Mouse (Mus musculus) MEL (cell line): ENCODE measurements around the gene Igf1r. TPM values are rescaled to one million over a fixed set of nuclear protein-coding genes. Genes with fewer than 3 reads are reported as not detected.

Experiments
- DNase-seq: peaks from one replicate; pipeline ENCODE4 v3.0.0; 2011; ENCODE audit warnings: low read depth, low spot score
- H3K27ac ChIP-seq: 2 replicates; pipeline ENCODE4 v1.5.1; 2012; ENCODE audit warnings: low read depth, mild to moderate bottlenecking, control low read depth, low read length, moderate library complexity; ENCODE audit not compliant: control insufficient read depth
- H3K27me3 ChIP-seq, 2 experiments: fragments of 150-350 bp in 1 of 2; sonication (generic) in 1 of 2; 2 replicates each; pipeline ENCODE4 v1.6.1; 2012; ENCODE audit warnings: low read length in 2 of 2, mild to moderate bottlenecking in 2 of 2, improper control_type of control experiment in 1 of 2, moderate library complexity in 1 of 2; ENCODE audit not compliant: insufficient read depth in 2 of 2, control insufficient read depth in 1 of 2
- H3K36me3 ChIP-seq, 2 experiments: 2 replicates each; pipeline ENCODE4 v1.6.1; 2012 to 2014; ENCODE audit warnings: low read length in 2 of 2, improper control_type of control experiment in 1 of 2, inconsistent platforms in 1 of 2, mild to moderate bottlenecking in 1 of 2; ENCODE audit not compliant: insufficient read depth in 2 of 2, control insufficient read depth in 1 of 2
- H3K4me1 ChIP-seq, 2 experiments: fragments of 150-350 bp in 1 of 2; sonication (generic) in 1 of 2; 2 replicates each; pipeline ENCODE4 v1.6.1; 2012; ENCODE audit warnings: low read length in 2 of 2, improper control_type of control experiment in 1 of 2, mild to moderate bottlenecking in 1 of 2; ENCODE audit not compliant: insufficient read depth in 2 of 2, control insufficient read depth in 1 of 2
- H3K4me3 ChIP-seq, 2 experiments: fragments of 150-350 bp in 1 of 2; sonication (generic) in 1 of 2; 2 replicates each; pipeline ENCODE4 v1.5.1; 2012; ENCODE audit warnings: low read depth in 2 of 2, low read length in 2 of 2, mild to moderate bottlenecking in 2 of 2, moderate library complexity in 2 of 2, control low read depth in 1 of 2, improper control_type of control experiment in 1 of 2; ENCODE audit not compliant: control insufficient read depth in 1 of 2, insufficient read depth in 1 of 2
- H3K79me2 ChIP-seq: 2 replicates; pipeline ENCODE4 v1.6.1; 2012; ENCODE audit warnings: mild to moderate bottlenecking, low read length, moderate library complexity; ENCODE audit not compliant: control insufficient read depth, poor library complexity, insufficient read depth
- H3K9ac ChIP-seq: 2 replicates; pipeline ENCODE4 v1.6.1; 2012; ENCODE audit warnings: low read depth, mild to moderate bottlenecking, control low read depth, low read length, moderate library complexity; ENCODE audit not compliant: control insufficient read depth, poor library complexity, severe bottlenecking
- H3K9me3 ChIP-seq: fragments of 150-350 bp; sonication (generic); replicated peaks from 2 replicates; pipeline ENCODE4 v1.6.1; 2012; ENCODE audit warnings: mild to moderate bottlenecking, low read length, improper control_type of control experiment, moderate library complexity; ENCODE audit not compliant: insufficient read depth
- BHLHE40 ChIP-seq: IDR thresholded peaks from 2 replicates; pipeline ENCODE4 v1.6.1; 2012; ENCODE audit warnings: low read depth, mild to moderate bottlenecking, inconsistent platforms, low read length, improper control_type of control experiment, borderline replicate concordance
- CHD2 ChIP-seq: IDR thresholded peaks from 2 replicates; pipeline ENCODE4 v1.6.1; 2011; ENCODE audit warnings: low read length, improper control_type of control experiment
- ELF1 ChIP-seq: IDR thresholded peaks from 2 replicates; pipeline ENCODE4 v1.6.1; 2014; ENCODE audit warnings: low read depth, mild to moderate bottlenecking, inconsistent platforms, low read length, improper control_type of control experiment, moderate library complexity
- ETS1 ChIP-seq: IDR thresholded peaks from 2 replicates; pipeline ENCODE4 v1.6.1; 2012; ENCODE audit warnings: low read depth, mild to moderate bottlenecking, inconsistent platforms, low read length, improper control_type of control experiment, moderate library complexity
- JUND ChIP-seq: IDR thresholded peaks from 2 replicates; pipeline ENCODE4 v1.6.1; 2011; ENCODE audit warnings: low read depth, mild to moderate bottlenecking, improper control_type of control experiment, low read length
- KAT2A ChIP-seq: conservative IDR thresholded peaks from 2 replicates; pipeline ENCODE4 v1.6.1; 2012; ENCODE audit warnings: low read depth, low read length, improper control_type of control experiment, inconsistent platforms
- MAFK ChIP-seq: IDR thresholded peaks from 2 replicates; pipeline ENCODE4 v1.6.1; 2011; ENCODE audit warnings: low read depth, mild to moderate bottlenecking, low read length, improper control_type of control experiment, borderline replicate concordance
- MXI1 ChIP-seq: IDR thresholded peaks from 2 replicates; pipeline ENCODE4 v1.6.1; 2011; ENCODE audit warnings: mild to moderate bottlenecking, low read depth, low read length, improper control_type of control experiment
- MYC ChIP-seq: IDR thresholded peaks from 2 replicates; pipeline ENCODE4 v1.6.1; 2011; ENCODE audit warnings: low read depth, mild to moderate bottlenecking, low read length, improper control_type of control experiment, moderate library complexity
- NELFE ChIP-seq: IDR thresholded peaks from 2 replicates; pipeline ENCODE4 v1.6.1; 2011; ENCODE audit warnings: low read depth, low read length, improper control_type of control experiment
- NRF1 ChIP-seq: IDR thresholded peaks from 2 replicates; pipeline ENCODE4 v1.6.1; 2014; ENCODE audit warnings: low read depth, mild to moderate bottlenecking, inconsistent platforms, low read length, improper control_type of control experiment, moderate library complexity; ENCODE audit not compliant: poor library complexity, insufficient read depth, severe bottlenecking
- POLR2AphosphoS2 ChIP-seq: IDR thresholded peaks from 2 replicates; pipeline ENCODE4 v1.6.1; 2011; ENCODE audit warnings: low read length, improper control_type of control experiment
- RAD21 ChIP-seq: IDR thresholded peaks from 2 replicates; pipeline ENCODE4 v1.6.1; 2011; ENCODE audit warnings: mild to moderate bottlenecking, low read depth, low read length, improper control_type of control experiment
- RCOR1 ChIP-seq: IDR thresholded peaks from 2 replicates; pipeline ENCODE4 v1.6.1; 2012; ENCODE audit warnings: low read depth, mild to moderate bottlenecking, inconsistent platforms, low read length, improper control_type of control experiment
- SIN3A ChIP-seq: IDR thresholded peaks from 2 replicates; pipeline ENCODE4 v1.6.1; 2012; ENCODE audit warnings: low read length, improper control_type of control experiment, inconsistent platforms
- SMC3 ChIP-seq: IDR thresholded peaks from 2 replicates; pipeline ENCODE4 v1.6.1; 2011; ENCODE audit warnings: low read depth, low read length, improper control_type of control experiment
- TBP ChIP-seq: IDR thresholded peaks from 2 replicates; pipeline ENCODE4 v1.8.0; 2011; ENCODE audit warnings: low read depth, low read length, improper control_type of control experiment
- TCF12 ChIP-seq: IDR thresholded peaks from 2 replicates; pipeline ENCODE4 v1.6.1; 2014; ENCODE audit warnings: low read depth, mild to moderate bottlenecking, inconsistent platforms, low read length, improper control_type of control experiment, moderate library complexity
- UBTF ChIP-seq: IDR thresholded peaks from 2 replicates; pipeline ENCODE4 v1.6.1; 2012; ENCODE audit warnings: low read depth, mild to moderate bottlenecking, inconsistent platforms, low read length, improper control_type of control experiment, moderate library complexity, borderline replicate concordance; ENCODE audit not compliant: insufficient read depth
- USF1 ChIP-seq: IDR thresholded peaks from 2 replicates; pipeline ENCODE4 v1.6.1; 2014; ENCODE audit warnings: low read depth, mild to moderate bottlenecking, inconsistent platforms, low read length, improper control_type of control experiment, moderate library complexity
- USF2 ChIP-seq, 2 experiments: IDR thresholded peaks; 2 replicates each; pipeline ENCODE4 v1.6.1; 2011 to 2012; ENCODE audit warnings: improper control_type of control experiment in 2 of 2, low read length in 2 of 2, borderline replicate concordance in 1 of 2, inconsistent platforms in 1 of 2, low read depth in 1 of 2, mild to moderate bottlenecking in 1 of 2; ENCODE audit not compliant: insufficient read depth in 1 of 2
- ZKSCAN1 ChIP-seq: IDR thresholded peaks from 2 replicates; pipeline ENCODE4 v1.6.1; 2012; ENCODE audit warnings: low read depth, mild to moderate bottlenecking, inconsistent platforms, low read length, improper control_type of control experiment, moderate library complexity
- ZMIZ1 ChIP-seq: IDR thresholded peaks from 2 replicates; pipeline ENCODE4 v1.6.1; 2012; ENCODE audit warnings: low read depth, mild to moderate bottlenecking, inconsistent platforms, low read length, improper control_type of control experiment, moderate library complexity
- ZNF384 ChIP-seq: IDR thresholded peaks from 2 replicates; pipeline ENCODE4 v1.6.1; 2012; ENCODE audit warnings: low read depth, mild to moderate bottlenecking, inconsistent platforms, low read length, improper control_type of control experiment
- polyA plus RNA-seq, 2 experiments: library from polyadenylated mRNA; stranded (reverse) in 1 of 2; unstranded in 1 of 2; fragments of >175 nt in 1 of 2; fragments of >200 nt in 1 of 2; gene quantifications; 2 replicates each; pipeline versions ENCODE4 v1.2.1 to v1.2.4; 2012; ENCODE audit warnings: low replicate concordance in 2 of 2, low read depth in 1 of 2; ENCODE audit not compliant: insufficient read length in 2 of 2, insufficient read depth in 1 of 2, missing spikeins in 1 of 2
- total RNA-seq: library from RNA; depleted of rRNA; stranded (reverse); fragments of 300-350 nt; gene quantifications from 2 replicates; pipeline ENCODE4 v1.2.3, GENCODE M21; 2012

Igf1r gene
- total and polyA plus RNA-seq, 3 experiments, result 11.8 to 11.9 TPM; not detected in 1

DNA sequence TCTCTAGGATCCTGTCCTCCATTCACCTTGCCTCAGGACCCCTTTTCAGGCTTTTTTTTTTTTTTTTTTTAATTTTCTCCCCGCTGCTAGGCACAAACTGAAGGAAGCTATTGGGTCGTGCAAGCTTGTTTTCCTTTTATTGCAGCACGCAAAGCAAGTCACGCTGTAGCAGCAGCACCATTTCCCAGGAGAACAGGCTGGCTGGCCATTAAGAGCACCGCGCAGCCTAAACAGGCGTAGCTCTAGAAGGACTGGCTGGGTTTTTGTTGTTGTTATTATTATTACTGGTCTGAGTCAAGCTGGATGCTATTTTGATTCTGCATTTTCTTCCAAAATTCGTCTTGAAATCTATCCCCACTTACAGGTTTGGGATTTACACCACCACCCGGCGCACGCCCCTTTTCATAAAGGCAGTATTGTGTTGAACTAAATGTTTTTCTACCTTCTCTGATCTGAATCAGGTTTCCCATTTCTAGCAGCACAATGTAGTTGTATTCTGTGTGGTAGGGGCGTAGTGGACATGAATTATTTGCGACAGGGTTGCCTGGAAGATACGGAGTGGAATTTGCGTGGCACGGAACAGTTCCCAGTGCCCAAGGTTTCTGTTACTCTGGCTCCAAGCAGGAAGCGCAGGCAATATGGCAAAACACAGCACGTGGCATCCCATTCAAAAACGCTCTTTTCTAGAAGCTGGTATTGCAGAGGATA, 177.1 kb downstream of the Igf1r start:
- H3K79me2 ChIP-seq, result no peaks in the 10 kb centered on the region; the same call in 1 of the 2 replicates
- H3K27me3 ChIP-seq, result no peaks in the 10 kb centered on the region
- peaks cover 0 to 11% of the 10 kb centered on the region in 2 experiments; a peak in 2 of 4 replicates for H3K36me3 ChIP-seq
- H3K4me1 ChIP-seq, result peaks cover 7 to 12% of the 10 kb centered on the region in 2 experiments; a peak in 3 of 4 replicates
- TF ChIP-seq BHLHE40, result no peak
- TF ChIP-seq NRF1, result no peak
- no peak for TF ChIP-seq ZNF384
- TF ChIP-seq RAD21, result no peak
- TF ChIP-seq JUND, result no peak
- TF ChIP-seq TBP, result no peak
- no peak for TF ChIP-seq USF2 (IDR thresholded peaks at IDR 0.05; ENCODE audit: borderline replicate concordance in 1 of 2, insufficient read depth in 1 of 2, low read depth in 1 of 2, low read length in 2 of 2)
- no peak for TF ChIP-seq RCOR1
- TF ChIP-seq POLR2AphosphoS2, result no peak
- no peak for TF ChIP-seq KAT2A
- TF ChIP-seq CHD2, result no peak
- TF ChIP-seq TCF12, result no peak
- no peak for TF ChIP-seq ZMIZ1
- TF ChIP-seq MXI1, result no peak
- peak overlapping the region; percentile 75 to 81 for H3K4me3 ChIP-seq
- peak; percentile 54 for DNase-seq
- no peaks in the 10 kb centered on the region for H3K9me3 ChIP-seq
- H3K9ac ChIP-seq, result peak overlapping the region; percentile 55
- H3K27ac ChIP-seq, result 0 out of 2 replicates have a peak overlapping the region, but pooled peaks have one; percentile 1

DNA sequence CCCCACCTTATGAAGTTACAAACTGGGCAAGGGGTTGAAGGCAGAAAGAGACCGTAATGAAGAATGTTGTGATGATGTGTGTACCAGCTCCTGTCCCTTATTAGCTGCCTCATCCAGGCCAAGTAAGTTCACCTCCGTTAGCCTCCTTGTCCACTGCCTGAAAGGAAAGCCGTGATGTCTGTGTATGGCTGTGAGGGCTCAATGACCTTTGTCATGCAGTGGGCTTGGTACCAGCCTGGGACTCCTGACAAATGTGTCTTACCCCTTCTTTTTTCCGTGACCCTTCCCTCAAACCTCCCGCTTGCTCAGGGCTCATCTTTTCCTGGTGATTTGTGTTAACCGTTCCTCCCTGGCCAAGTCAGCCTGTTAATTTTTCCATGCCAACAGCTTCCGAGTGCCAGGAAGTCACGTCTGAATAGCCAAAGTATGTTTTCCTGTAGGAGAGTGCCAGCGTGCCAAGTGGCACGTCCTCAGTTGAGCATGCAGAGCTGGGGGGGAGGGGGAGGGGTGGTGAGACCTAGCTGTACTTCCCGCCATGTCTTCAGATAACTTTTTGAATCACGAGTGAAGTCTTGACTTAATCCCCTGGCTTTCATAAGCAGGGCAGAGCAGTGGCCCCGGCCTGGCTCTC, 178.4 kb downstream of the Igf1r start:
- peaks cover 0 to 11% of the 10 kb centered on the region in 2 experiments; a peak in 2 of 4 replicates for H3K36me3 ChIP-seq
- H3K27me3 ChIP-seq, result no peaks in the 10 kb centered on the region
- H3K4me3 ChIP-seq, result no peak overlapping the region
- no peak for DNase-seq
- no peak overlapping the region for H3K9ac ChIP-seq
- no peaks in the 10 kb centered on the region; the same call in 1 of the 2 replicates for H3K79me2 ChIP-seq
- TF ChIP-seq UBTF (no peak), ELF1 (no peak), SIN3A (no peak), ETS1 (no peak), RCOR1 (no peak), ZMIZ1 (no peak), MAFK (no peak), ZKSCAN1 (no peak), BHLHE40 (no peak), NELFE (no peak), TCF12 (no peak), USF1 (no peak), MYC (no peak), SMC3 (no peak), JUND (no peak)
- TF ChIP-seq, all 39 proteins: peak for 0
- Histone ChIP-seq H3K4me1 (peaks cover 7 to 12% of the 10 kb centered on the region in 2 experiments; a peak in 3 of 4 replicates), H3K9me3 (no peaks in the 10 kb centered on the region), H3K27ac (no peak overlapping the region)
